Mouse (Mus musculus): ENCODE measurements around the gene Hist1h2af.

DNA sequence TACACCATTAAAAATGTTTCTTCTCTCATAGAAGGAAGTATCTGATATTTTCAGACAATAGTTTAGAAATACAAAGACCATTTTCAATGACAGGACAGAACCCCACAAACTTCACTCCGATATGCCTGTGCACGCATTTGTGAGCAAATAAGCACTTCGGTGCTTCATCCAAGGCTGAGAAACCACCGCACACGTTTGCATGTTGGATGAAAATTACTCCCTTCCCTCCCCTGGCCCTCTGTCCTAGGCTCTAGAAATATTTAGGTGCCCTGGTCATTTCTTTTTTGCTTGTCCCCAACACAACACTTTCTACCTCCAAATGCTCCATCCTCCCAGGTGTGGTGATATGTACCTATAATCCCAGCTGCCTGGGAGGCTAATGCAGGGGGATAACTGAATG, 32.2 kb upstream of the Hist1h2af start:
- TF ChIP-seq CTCF (IDR thresholded peaks at IDR 0.05; ENCODE audit: low read depth, low read length) (no peak), POLR2A (IDR thresholded peaks at IDR 0.05; ENCODE audit: insufficient read depth, low read length) (no peak), EP300 (IDR thresholded peaks at IDR 0.05; ENCODE audit: insufficient read depth, low read depth, low read length) (no peak)
